ENCODE assay signal across 17 mouse cellular contexts in genomic region chr16:77103637-77104264, GRCm38 (mm10).
"Had no signal": no experiment of that assay in that cellular context is flagged by ENCODE, and none has a peak within 500 bp of the region (broad histone marks: within the 10 kb centered on the region; RNA-seq: fewer than 3 reads in every experiment).

No protein-coding gene starts in this region.

- H3K9ac ChIP-seq: liver, postnatal 0 days; lung, embryonic 15.5 days; midbrain, embryonic 13.5 days; midbrain, embryonic 15.5 days; neural tube, embryonic 12.5 days; stomach, embryonic 15.5 days had no signal

- H3K4me1 ChIP-seq: lung, embryonic 15.5 days; megakaryocyte, embryonic 14.5 days; midbrain, embryonic 15.5 days; stomach, embryonic 15.5 days had no signal

- H3K4me2 ChIP-seq: lung, embryonic 15.5 days; midbrain, embryonic 11.5 days; midbrain, embryonic 13.5 days; midbrain, embryonic 15.5 days; neural tube, embryonic 12.5 days; stomach, embryonic 15.5 days had no signal

- H3K36me3 ChIP-seq: midbrain, embryonic 13.5 days; midbrain, embryonic 15.5 days; stomach, embryonic 15.5 days had no signal

- DNase-seq: liver, postnatal 0 days; lung, adult 2 months; lung, postnatal 14 days; lung, postnatal 36 days; right cerebral cortex, postnatal 14 days; thymus, adult 18-20 months; thymus, postnatal 14 days; thymus, postnatal 36 days had no signal

- H3K27me3 ChIP-seq: lung, embryonic 15.5 days; megakaryocyte, embryonic 14.5 days; midbrain, embryonic 13.5 days; midbrain, embryonic 15.5 days; neural tube, embryonic 12.5 days; stomach, embryonic 15.5 days had no signal

- H3K9me3 ChIP-seq: lung, embryonic 15.5 days; megakaryocyte, embryonic 14.5 days; midbrain, embryonic 13.5 days; midbrain, embryonic 15.5 days; neural tube, embryonic 12.5 days; stomach, embryonic 15.5 days had no signal

- H3K4me3 ChIP-seq: lung, embryonic 15.5 days; megakaryocyte, embryonic 14.5 days; midbrain, embryonic 13.5 days; midbrain, embryonic 15.5 days; neural tube, embryonic 12.5 days; stomach, embryonic 15.5 days had no signal

- H3K27ac ChIP-seq: lung, embryonic 15.5 days; macrophage; midbrain, embryonic 13.5 days; midbrain, embryonic 15.5 days; neural tube, embryonic 12.5 days; stomach, embryonic 15.5 days had no signal

- ATAC-seq: liver, postnatal 0 days; lung, postnatal 0 days; midbrain, embryonic 13.5 days; midbrain, embryonic 15.5 days had no signal
